Mouse (Mus musculus): ENCODE data around the gene Spr.
"Not testable (repeated sequence)": the region's sequence is repeated elsewhere in the genome, so short reads cannot be mapped to it uniquely, and the experiment has no call there.

Gene Spr

GRCm38 (mm10) chr6:85132237-85132636 is 5.3 kb downstream of the Spr start:
- DNase-seq (ENCODE audit: low spot score in 2 of 2): not testable (repeated sequence)

GRCm38 (mm10) chr6:85131673-85132072 is 5.9 kb downstream of the Spr start:
- DNase-seq (ENCODE audit: low spot score in 2 of 2): peak; percentile 69 to 72

- peak in 1 of 2 experiments; percentile 30 for DNase-seq (ENCODE audit: low spot score in 2 of 2)
Observed at GRCm38 (mm10) chr6:85117545-85118511, 19.7 kb downstream of the Spr start.

GRCm38 (mm10) chr6:85105033-85105615 is 32.4 kb downstream of the Spr start:
- no peak for DNase-seq (ENCODE audit: low spot score in 2 of 2)

GRCm38 (mm10) chr6:85103321-85103720 is 34.2 kb downstream of the Spr start:
- DNase-seq (ENCODE audit: low spot score in 2 of 2): no peak

- no peak for DNase-seq (ENCODE audit: low spot score in 2 of 2)
Observed at GRCm38 (mm10) chr6:85096441-85096840, 41.1 kb downstream of the Spr start.

GRCm38 (mm10) chr6:85087425-85087824 is 50.1 kb downstream of the Spr start:
- DNase-seq (ENCODE audit: low spot score in 2 of 2): no peak

GRCm38 (mm10) chr6:85086645-85087044 is 50.9 kb downstream of the Spr start:
- no peak for DNase-seq (ENCODE audit: low spot score in 2 of 2)
